Mouse (Mus musculus) small intestine, adult 2 months (tissue): Measurements from ENCODE around the gene Cept1.

Experiments
- CTCF ChIP-seq: fragments of 200-500 bp; IDR thresholded peaks from 2 replicates; pipeline ENCODE4 v1.5.1; 2012; ENCODE audit warnings: low read depth, mild to moderate bottlenecking, control low read depth, inconsistent platforms, low read length, moderate library complexity, mixed read lengths; ENCODE audit not compliant: insufficient replicate concordance, insufficient read length; ENCODE audit errors: extremely low read depth
- POLR2A ChIP-seq: fragments of 200-500 bp; IDR thresholded peaks from 2 replicates; pipeline ENCODE4 v1.6.1; 2012; ENCODE audit warnings: low read depth, mild to moderate bottlenecking, control low read depth, inconsistent platforms, low read length, moderate library complexity

GRCm38 (mm10) chr3:106544721-106545316, 2.8 kb downstream of the Cept1 start:
- TF ChIP-seq POLR2A (no peak), CTCF (no peak)
